Mouse (Mus musculus): ENCODE measurements around the gene Nfkbia.

GRCm38 (mm10) chr12:55442245-55442644, 50.2 kb downstream of the Nfkbia start:
- no peak for TF ChIP-seq CTCF (IDR thresholded peaks at IDR 0.05)
- TF ChIP-seq POLR2A (IDR thresholded peaks at IDR 0.05; ENCODE audit: insufficient read depth, low read depth, low read length): no peak

Data from heart, adult 2 months (tissue).